Mouse (Mus musculus): ENCODE measurements at regions not wholly inside any gene's neighbourhood (a gene's known extent, or its start where the extent isn't known, plus 50 kb on each side); places are given as distances from the start of the nearest gene placed in this dataset.

DNA sequence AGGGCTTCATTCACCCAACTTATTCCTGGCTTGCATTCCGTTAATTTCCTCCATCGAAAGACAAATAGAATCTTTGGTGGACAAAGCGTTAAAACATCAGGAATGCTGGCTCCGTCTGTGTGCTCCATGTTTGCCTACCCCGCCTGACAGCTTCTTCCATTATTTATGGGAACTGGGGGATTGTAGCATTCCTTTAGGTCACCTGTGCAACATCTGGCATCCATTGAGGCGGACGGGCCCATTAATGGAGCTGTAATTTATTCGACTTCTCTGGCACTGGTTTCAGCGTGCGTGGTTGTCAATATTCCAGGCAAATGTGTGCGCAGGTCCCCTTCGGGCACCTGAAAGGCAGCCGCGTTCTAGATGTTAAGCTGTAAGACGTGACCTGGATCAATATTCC, 196.9 kb downstream of the Thbs2 start:
- no peak for DNase-seq (ENCODE audit: low spot score in 2 of 2)

DNA sequence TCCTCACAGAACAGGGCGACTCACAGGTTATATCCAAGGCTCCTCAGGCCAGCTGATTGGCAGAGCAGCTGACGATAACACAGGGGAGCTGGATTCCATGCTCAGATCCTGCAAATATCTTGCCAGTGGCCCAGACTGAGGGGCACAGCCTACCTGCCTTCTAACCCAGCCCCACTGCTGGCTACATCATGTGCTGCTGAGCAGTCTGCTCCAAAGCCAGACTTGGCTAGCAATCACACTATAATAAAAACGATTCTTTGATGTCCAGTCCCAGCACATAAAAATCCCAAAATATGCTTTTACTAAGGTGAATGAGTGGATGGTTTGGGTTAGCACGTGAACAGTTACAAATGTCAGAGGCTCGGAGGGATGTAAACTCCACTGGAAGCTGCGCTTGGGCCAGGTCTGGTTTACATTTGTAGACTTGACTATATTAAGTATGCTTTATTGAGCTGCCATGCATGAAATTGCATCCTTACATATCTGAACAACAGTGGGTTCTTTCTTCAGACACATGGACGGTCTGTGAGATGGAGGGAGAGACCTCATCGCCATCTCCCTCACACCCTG, 200.2 kb downstream of the Thbs2 start:
- DNase-seq (ENCODE audit: low spot score in 2 of 2): no peak

GRCm38 (mm10) chr17:14492936-14493335, 201.1 kb downstream of the Thbs2 start:
- no peak for DNase-seq (ENCODE audit: low spot score in 2 of 2)

DNA sequence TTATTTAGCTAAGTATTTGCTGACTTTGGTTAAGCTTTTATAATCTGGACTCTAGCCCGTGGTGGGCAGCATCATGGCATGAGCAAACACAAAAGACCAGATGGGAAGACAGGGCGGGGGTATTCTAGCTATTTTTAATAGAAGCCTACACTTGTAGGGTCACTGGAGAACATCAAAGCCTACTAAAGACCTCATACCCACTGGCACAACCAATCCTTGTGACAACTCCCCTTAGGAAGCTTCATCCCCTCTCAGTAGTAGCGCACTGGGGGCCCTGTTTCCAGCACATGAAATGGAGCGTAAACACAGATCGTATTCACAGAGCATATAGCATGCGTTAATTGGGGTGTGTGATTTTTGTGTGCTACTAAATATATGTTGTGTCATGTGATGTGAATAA, 202.4 kb downstream of the Smoc2 start:
- DNase-seq (ENCODE audit: low spot score in 2 of 2): no peak

DNA sequence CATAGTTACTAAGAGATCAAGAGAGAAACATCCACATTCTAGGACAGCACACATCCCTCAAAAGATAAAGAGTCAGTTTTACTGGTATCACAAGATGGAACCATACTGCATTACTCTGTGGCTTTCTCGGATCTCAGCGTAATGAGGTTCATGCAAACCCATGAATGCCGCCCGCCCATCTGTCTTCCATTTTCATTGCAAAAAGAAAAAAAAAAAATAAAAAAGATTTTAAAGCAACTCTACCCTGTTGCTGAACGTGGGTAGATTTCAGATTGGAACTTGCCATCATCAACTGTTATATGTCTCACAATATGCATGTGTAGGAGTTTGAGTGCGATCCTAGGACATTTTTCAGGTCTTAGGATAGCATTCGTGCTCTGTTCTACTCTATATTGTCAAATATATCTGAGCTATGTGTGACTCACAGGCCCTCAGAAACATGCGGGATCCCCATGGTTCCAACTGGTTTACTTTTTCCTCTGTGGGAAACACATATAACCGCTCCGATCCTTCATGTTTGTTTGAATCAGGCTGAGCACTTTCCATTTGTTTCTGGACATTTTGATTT, 199.7 kb downstream of the Smoc2 start:
- DNase-seq (ENCODE audit: low spot score in 2 of 2): no peak

- DNase-seq (ENCODE audit: low spot score in 2 of 2): no peak
Observed at GRCm38 (mm10) chr17:14476707-14477106, 197.4 kb downstream of the Smoc2 start.

DNA sequence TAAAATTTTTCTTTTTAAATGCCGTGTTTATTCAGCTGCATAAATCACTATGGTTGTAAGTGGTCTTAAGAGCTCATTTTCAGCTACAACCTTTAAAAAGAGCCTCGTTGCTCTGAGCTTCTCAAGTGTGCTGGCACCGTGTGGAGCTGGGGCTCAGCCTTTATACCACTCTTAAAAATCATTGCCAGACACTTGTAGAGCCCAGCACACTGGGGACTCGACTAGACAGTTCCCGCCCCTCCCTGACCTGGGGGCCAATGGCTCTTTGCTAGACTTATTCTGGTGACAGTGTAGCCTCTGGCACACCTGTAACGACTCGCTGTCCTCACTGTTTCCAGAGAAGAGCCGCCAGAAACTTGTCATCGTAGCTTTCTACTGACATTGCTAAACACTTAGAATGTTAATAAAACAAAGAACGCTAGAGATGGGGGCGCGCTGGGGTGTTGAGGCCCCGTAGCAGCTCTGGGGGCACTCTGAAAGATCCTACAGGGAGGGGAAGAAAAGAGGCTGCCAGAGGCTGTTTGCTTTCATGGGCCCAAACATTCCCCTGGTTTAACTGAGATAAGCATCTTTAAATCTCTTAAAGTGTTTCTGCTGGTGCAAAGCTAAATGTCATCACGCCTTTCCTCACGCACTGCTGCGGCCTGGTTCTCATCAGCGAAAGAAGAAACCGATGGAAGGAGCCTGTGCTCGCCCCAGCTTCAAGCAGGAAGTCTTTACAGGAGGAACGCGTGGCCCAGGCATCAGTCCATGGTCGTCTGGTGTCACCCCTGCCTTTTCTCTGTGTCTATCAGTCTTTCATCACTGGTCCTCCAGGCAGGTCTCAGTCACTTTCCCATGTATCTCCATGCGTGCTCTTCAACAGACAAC, 196.7 kb downstream of the Smoc2 start:
- no peak for DNase-seq (ENCODE audit: low spot score in 2 of 2)

GRCm38 (mm10) chr17:14475277-14475676, 196.0 kb downstream of the Smoc2 start:
- no peak for DNase-seq (ENCODE audit: low spot score in 2 of 2)

- DNase-seq (ENCODE audit: low spot score in 2 of 2): no peak
Observed at GRCm38 (mm10) chr17:14468754-14469488, 189.6 kb downstream of the Smoc2 start.

DNA sequence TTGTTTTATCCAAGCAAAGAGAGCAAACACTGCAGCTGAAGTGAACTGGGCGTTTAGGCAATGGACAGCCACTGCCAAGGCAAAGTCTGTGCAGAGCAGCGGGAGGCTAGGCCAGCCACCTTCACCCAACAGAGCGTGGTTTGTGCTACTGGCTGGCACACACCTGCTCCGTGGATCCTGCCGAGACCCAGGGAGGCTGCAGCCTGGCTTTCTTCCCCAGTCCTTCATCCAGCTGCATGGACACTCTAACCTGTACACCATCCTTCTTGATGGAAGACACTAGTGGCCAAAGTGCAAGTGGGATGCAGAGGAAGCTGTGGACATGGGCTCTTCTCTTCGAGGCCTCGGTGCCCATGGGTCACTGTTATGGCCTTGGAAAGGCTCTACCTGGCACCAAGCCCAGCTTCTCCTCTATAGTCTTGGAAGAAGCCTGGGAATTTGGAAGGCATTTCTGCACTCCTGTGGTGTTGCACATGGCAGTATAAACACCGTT, 176.0 kb downstream of the Smoc2 start:
- DNase-seq (ENCODE audit: low spot score in 2 of 2): no peak
